Mouse (Mus musculus) E14TG2a.4 (cell line): Measurements from ENCODE around the gene Psme4.

Experiments used
- H3K27me3 ChIP-seq: 2 replicates; pipeline ENCODE4 v1.6.1; 2014; ENCODE audit warnings: low read length, control low read depth; ENCODE audit not compliant: insufficient read depth
- H3K36me3 ChIP-seq: 2 replicates; pipeline ENCODE4 v1.6.1; 2014; ENCODE audit warnings: low read length, control low read depth; ENCODE audit not compliant: insufficient read depth
- H3K4me1 ChIP-seq: replicated peaks from 2 replicates; pipeline ENCODE4 v1.6.1; 2014; ENCODE audit warnings: low read depth, low read length, control low read depth
- H3K4me3 ChIP-seq: replicated peaks from 2 replicates; pipeline ENCODE4 v1.5.1; 2014; ENCODE audit warnings: mild to moderate bottlenecking, low read length
- H3K9me3 ChIP-seq: 2 replicates; pipeline ENCODE4 v1.6.1; 2014; ENCODE audit warnings: low read length, control low read depth
- CTCF ChIP-seq: conservative IDR thresholded peaks from 2 replicates; pipeline ENCODE4 v1.5.1; 2014; ENCODE audit warnings: low read length
- NANOG ChIP-seq: IDR thresholded peaks from 2 replicates; pipeline ENCODE4 v1.6.1; 2014; ENCODE audit warnings: borderline replicate concordance, low read length, mixed read lengths
- POU5F1 ChIP-seq: IDR thresholded peaks from 2 replicates; pipeline ENCODE4 v1.6.1; 2014; ENCODE audit warnings: low read length, borderline replicate concordance

Gene Psme4

GRCm38 (mm10) chr11:30899312-30899711 lies 127.8 kb downstream of the Psme4 start:
- Histone ChIP-seq H3K4me3 (no peak overlapping the region), H3K36me3 (no peaks in the 10 kb centered on the region), H3K9me3 (peaks cover 7% of the 10 kb centered on the region; the same call in 1 of the 2 replicates), H3K4me1 (no peaks in the 10 kb centered on the region; the same call in 1 of the 2 replicates), H3K27me3 (no peaks in the 10 kb centered on the region)
- TF ChIP-seq NANOG (no peak), POU5F1 (no peak), CTCF (no peak)

GRCm38 (mm10) chr11:30912311-30912710 lies 140.8 kb downstream of the Psme4 start:
- Histone ChIP-seq H3K4me1 (no peaks in the 10 kb centered on the region), H3K4me3 (no peak overlapping the region), H3K9me3 (no peaks in the 10 kb centered on the region), H3K36me3 (no peaks in the 10 kb centered on the region), H3K27me3 (no peaks in the 10 kb centered on the region)
- TF ChIP-seq POU5F1 (no peak), NANOG (no peak), CTCF (no peak)

GRCm38 (mm10) chr11:30920641-30921040 lies 149.1 kb downstream of the Psme4 start:
- 0 out of 2 replicates have a peak, but pooled peaks cover 4% of the 10 kb centered on the region for H3K4me1 ChIP-seq
- TF ChIP-seq POU5F1 (no peak), CTCF (no peak), NANOG (no peak)
- H3K9me3 ChIP-seq: no peaks in the 10 kb centered on the region
- H3K4me3 ChIP-seq: no peak overlapping the region
- peaks cover 6% of the 10 kb centered on the region; the same call in 1 of the 2 replicates for H3K36me3 ChIP-seq
- no peaks in the 10 kb centered on the region for H3K27me3 ChIP-seq

GRCm38 (mm10) chr11:30923283-30923682 lies 151.8 kb downstream of the Psme4 start:
- H3K9me3 ChIP-seq: no peaks in the 10 kb centered on the region
- TF ChIP-seq CTCF (no peak), NANOG (no peak), POU5F1 (no peak)
- H3K27me3 ChIP-seq: no peaks in the 10 kb centered on the region
- H3K4me1 ChIP-seq: 0 out of 2 replicates have a peak, but pooled peaks cover 4% of the 10 kb centered on the region
- peaks cover 6% of the 10 kb centered on the region; the same call in 1 of the 2 replicates for H3K36me3 ChIP-seq
- no peak overlapping the region for H3K4me3 ChIP-seq

- Histone ChIP-seq H3K36me3 (peaks cover 10% of the 10 kb centered on the region; the same call in 1 of the 2 replicates), H3K4me1 (no peaks in the 10 kb centered on the region), H3K4me3 (no peak overlapping the region), H3K9me3 (no peaks in the 10 kb centered on the region), H3K27me3 (no peaks in the 10 kb centered on the region)
- TF ChIP-seq POU5F1 (no peak), CTCF (no peak), NANOG (no peak)
These were observed 156.6 kb downstream of the Psme4 start for GRCm38 (mm10) chr11:30928079-30928478.

GRCm38 (mm10) chr11:30928498-30928897 lies 157.0 kb downstream of the Psme4 start:
- Histone ChIP-seq H3K27me3 (no peaks in the 10 kb centered on the region), H3K4me1 (no peaks in the 10 kb centered on the region), H3K9me3 (no peaks in the 10 kb centered on the region), H3K4me3 (no peak overlapping the region), H3K36me3 (peaks cover 10% of the 10 kb centered on the region; the same call in 1 of the 2 replicates)
- TF ChIP-seq POU5F1 (no peak), NANOG (no peak), CTCF (no peak)
